Mouse (Mus musculus): ENCODE measurements around the gene Gm20388. TPM values are rescaled to one million over a fixed set of nuclear protein-coding genes. Genes with fewer than 3 reads are reported as not detected.
A peak's percentile ranks its signal among the peaks of the same experiment; 100 is the strongest.

Gene Gm20388
- polyA plus RNA-seq, 1 experiment from 2014 or later, result not detected

- Histone ChIP-seq H3K9me3 (ENCODE audit: control insufficient read depth) (no peaks in the 10 kb centered on the region), H3K4me3 (ENCODE audit: low read depth, low read length) (peak overlapping the region; percentile 65), H3K27me3 (replicated peaks; ENCODE audit: control insufficient read depth, insufficient read depth, low read length) (peaks cover 88% of the 10 kb centered on the region), H3K4me2 (replicated peaks; ENCODE audit: low read depth) (peak overlapping the region; percentile 84), H3K27ac (ENCODE audit: low read depth, low read length) (peak overlapping the region; percentile 87), H3K36me3 (ENCODE audit: control insufficient read depth, insufficient read depth) (no peaks in the 10 kb centered on the region), H3K9ac (ENCODE audit: low read depth, low read length) (peak overlapping the region; percentile 75), H3K4me1 (replicated peaks; ENCODE audit: control insufficient read depth, insufficient read depth, low read length) (no peaks in the 10 kb centered on the region)
- WGBS, result 5% methylated on average over 12 of the region's 12 CpGs
- no peak for TF ChIP-seq CTCF (IDR thresholded peaks at IDR 0.05; ENCODE audit: low read depth)
- no peak for ATAC-seq
Observed at GRCm38 (mm10) chr8:121079944-121080343, 1169.3 kb downstream of the Gm20388 start.

GRCm38 (mm10) chr8:121080361-121081090 is 1169.9 kb downstream of the Gm20388 start:
- peak overlapping the region; percentile 75 for H3K9ac ChIP-seq (ENCODE audit: low read depth, low read length)
- H3K4me3 ChIP-seq (ENCODE audit: low read depth, low read length), result peak overlapping the region; percentile 65
- H3K27ac ChIP-seq (ENCODE audit: low read depth, low read length), result peak overlapping the region; percentile 87
- no peaks in the 10 kb centered on the region for H3K9me3 ChIP-seq (ENCODE audit: control insufficient read depth)
- TF ChIP-seq CTCF (IDR thresholded peaks at IDR 0.05; ENCODE audit: low read depth), result no peak
- H3K27me3 ChIP-seq (replicated peaks; ENCODE audit: control insufficient read depth, insufficient read depth, low read length), result peaks cover 94% of the 10 kb centered on the region
- under 1% methylated on average over 49 of the region's 49 CpGs for WGBS
- H3K4me2 ChIP-seq (replicated peaks; ENCODE audit: low read depth), result peak overlapping the region; percentile 84
- ATAC-seq, result no peak
- H3K4me1 ChIP-seq (replicated peaks; ENCODE audit: control insufficient read depth, insufficient read depth, low read length), result no peaks in the 10 kb centered on the region
- no peaks in the 10 kb centered on the region for H3K36me3 ChIP-seq (ENCODE audit: control insufficient read depth, insufficient read depth)

- no peak for TF ChIP-seq CTCF (IDR thresholded peaks at IDR 0.05; ENCODE audit: low read depth)
- H3K4me3 ChIP-seq (ENCODE audit: low read depth, low read length), result peak overlapping the region; percentile 65
- peak overlapping the region; percentile 87 for H3K27ac ChIP-seq (ENCODE audit: low read depth, low read length)
- peak overlapping the region; percentile 75 for H3K9ac ChIP-seq (ENCODE audit: low read depth, low read length)
- peaks cover 96% of the 10 kb centered on the region for H3K27me3 ChIP-seq (replicated peaks; ENCODE audit: control insufficient read depth, insufficient read depth, low read length)
- H3K4me2 ChIP-seq (replicated peaks; ENCODE audit: low read depth), result peak overlapping the region; percentile 84
- H3K4me1 ChIP-seq (replicated peaks; ENCODE audit: control insufficient read depth, insufficient read depth, low read length), result no peaks in the 10 kb centered on the region
- H3K9me3 ChIP-seq (ENCODE audit: control insufficient read depth), result no peaks in the 10 kb centered on the region
- ATAC-seq, result no peak
- H3K36me3 ChIP-seq (ENCODE audit: control insufficient read depth, insufficient read depth), result no peaks in the 10 kb centered on the region
- 7% methylated on average over 7 of the region's 7 CpGs for WGBS
Observed at GRCm38 (mm10) chr8:121081398-121081797, 1170.8 kb downstream of the Gm20388 start.

GRCm38 (mm10) chr8:121082218-121083092 is 1171.8 kb downstream of the Gm20388 start:
- Histone ChIP-seq H3K27me3 (replicated peaks; ENCODE audit: control insufficient read depth, insufficient read depth, low read length) (peaks cover 91% of the 10 kb centered on the region), H3K9ac (ENCODE audit: low read depth, low read length) (peak overlapping the region; percentile 75), H3K4me3 (ENCODE audit: low read depth, low read length) (peak overlapping the region; percentile 65), H3K9me3 (ENCODE audit: control insufficient read depth) (no peaks in the 10 kb centered on the region), H3K27ac (ENCODE audit: low read depth, low read length) (peak overlapping the region; percentile 87), H3K4me1 (replicated peaks; ENCODE audit: control insufficient read depth, insufficient read depth, low read length) (no peaks in the 10 kb centered on the region), H3K4me2 (replicated peaks; ENCODE audit: low read depth) (peak overlapping the region; percentile 84), H3K36me3 (ENCODE audit: control insufficient read depth, insufficient read depth) (no peaks in the 10 kb centered on the region)
- no peak for ATAC-seq
- no peak for TF ChIP-seq CTCF (IDR thresholded peaks at IDR 0.05; ENCODE audit: low read depth)
- WGBS, result 1% methylated on average over 54 of the region's 57 CpGs

GRCm38 (mm10) chr8:121083093-121083935 is 1172.7 kb downstream of the Gm20388 start:
- under 1% methylated on average over 89 of the region's 89 CpGs for WGBS
- Histone ChIP-seq H3K9ac (ENCODE audit: low read depth, low read length) (peak overlapping the region; percentile 75), H3K27ac (ENCODE audit: low read depth, low read length) (peak overlapping the region; percentile 87), H3K4me3 (ENCODE audit: low read depth, low read length) (peak overlapping the region; percentile 65), H3K9me3 (ENCODE audit: control insufficient read depth) (no peaks in the 10 kb centered on the region), H3K4me1 (replicated peaks; ENCODE audit: control insufficient read depth, insufficient read depth, low read length) (no peaks in the 10 kb centered on the region), H3K4me2 (replicated peaks; ENCODE audit: low read depth) (peak overlapping the region; percentile 84), H3K36me3 (ENCODE audit: control insufficient read depth, insufficient read depth) (no peaks in the 10 kb centered on the region), H3K27me3 (replicated peaks; ENCODE audit: control insufficient read depth, insufficient read depth, low read length) (peaks cover 86% of the 10 kb centered on the region)
- no peak for TF ChIP-seq CTCF (IDR thresholded peaks at IDR 0.05; ENCODE audit: low read depth)
- peak; percentile 56 for ATAC-seq
